Mouse (Mus musculus): ENCODE results near the gene Hdac2.

Gene Hdac2

DNA sequence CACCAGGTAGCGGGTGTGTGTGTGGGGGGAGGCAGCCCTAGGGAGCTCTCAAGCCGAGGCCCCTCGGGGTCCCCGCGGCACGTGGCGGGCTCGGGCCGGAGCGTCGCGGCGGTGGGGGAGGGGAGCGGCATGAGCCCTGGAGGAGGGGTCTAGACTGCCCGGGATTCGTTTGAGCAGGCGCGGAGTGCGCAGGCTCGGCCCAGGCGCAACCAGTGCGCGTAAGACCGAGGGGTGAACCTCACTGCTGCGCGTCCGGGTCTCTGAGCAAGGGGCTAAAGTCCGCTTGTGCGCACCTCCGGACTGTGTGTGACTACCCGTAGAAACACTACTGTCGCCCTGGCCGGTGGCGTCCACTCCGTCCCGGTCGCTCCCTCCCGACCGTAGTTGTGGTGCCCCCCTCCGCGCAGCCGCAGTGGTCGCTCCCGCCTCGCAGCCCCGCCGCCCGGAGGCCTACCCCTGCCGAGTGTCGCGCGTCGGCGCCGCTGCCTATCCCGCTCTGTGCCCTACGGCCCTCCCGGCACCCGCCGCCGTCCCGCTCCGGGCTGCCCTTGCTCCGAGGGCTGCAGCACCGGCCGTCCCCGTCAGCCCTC lies at the start of gene Hdac2:
Gene Hdac2 (plus strand): TSS at position 459 of the 590 bp plus-strand sequence.
- DNase-seq: peak; percentile 90

- DNase-seq: no peak
Observed at GRCm38 (mm10) chr10:36928212-36928611, 46.1 kb upstream of the Hdac2 start.

DNA sequence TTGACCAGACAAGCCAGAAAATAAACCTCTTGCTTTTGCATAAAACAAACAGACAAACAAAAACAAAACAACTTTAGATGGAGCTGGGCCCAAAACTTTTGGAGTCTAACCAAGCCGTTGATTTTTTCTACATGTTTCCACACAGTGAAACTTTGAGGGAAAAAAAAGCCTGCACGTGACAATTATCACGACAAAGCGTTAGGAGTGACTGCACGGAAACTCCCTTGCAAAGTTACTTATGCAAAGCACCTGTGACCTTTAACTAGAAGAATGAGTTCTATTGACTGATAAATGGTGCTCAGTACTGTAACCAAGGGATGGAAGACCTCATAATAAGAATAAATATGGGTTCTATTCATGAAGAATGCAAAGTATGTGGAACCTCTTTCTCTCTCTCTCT lies 38.5 kb upstream of the Hdac2 start:
- DNase-seq: no peak

- no peak for DNase-seq
Observed at GRCm38 (mm10) chr10:36936271-36936670, 38.1 kb upstream of the Hdac2 start.

GRCm38 (mm10) chr10:36951742-36952141 lies 22.6 kb upstream of the Hdac2 start:
- no peak for DNase-seq

DNA sequence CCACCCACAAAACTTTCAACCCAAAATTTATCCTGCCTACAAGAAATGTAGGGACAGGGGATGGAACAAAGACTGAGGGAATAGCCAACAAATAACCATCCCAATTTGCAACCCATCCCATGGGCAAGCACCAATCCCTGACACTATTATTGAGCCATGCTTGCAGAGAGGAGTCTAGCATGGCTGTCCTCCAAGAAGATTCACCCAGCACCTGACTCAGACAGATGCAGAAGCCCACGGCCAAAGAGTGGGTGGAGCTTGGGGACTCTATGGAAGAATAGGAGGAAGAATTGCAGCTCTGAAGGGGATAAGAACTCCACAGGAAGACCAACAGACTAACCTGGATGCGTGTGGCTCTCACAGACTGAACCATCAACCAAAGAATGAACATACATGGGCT lies 21.7 kb upstream of the Hdac2 start:
- DNase-seq: no peak

GRCm38 (mm10) chr10:36959563-36960110 lies 14.7 kb upstream of the Hdac2 start:
- DNase-seq: no peak

DNA sequence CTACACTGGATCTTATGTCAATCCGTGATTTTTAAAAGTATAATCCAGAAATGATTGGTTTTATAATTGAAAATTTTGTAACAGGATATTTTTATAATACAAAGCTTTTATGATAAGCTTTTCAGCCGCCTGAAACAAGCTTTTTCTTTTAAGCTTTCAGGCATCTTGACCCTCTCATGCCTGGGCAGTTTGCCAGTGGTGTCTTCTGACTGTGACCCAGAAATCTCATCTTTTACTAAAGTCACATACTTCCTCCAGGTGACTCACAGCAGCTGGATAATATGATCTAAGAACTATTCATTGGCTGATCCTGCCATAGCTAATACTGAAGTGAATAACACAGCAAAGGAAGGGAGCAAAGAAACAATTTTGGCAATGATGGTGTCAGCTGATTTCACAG lies 9.9 kb upstream of the Hdac2 start:
- no peak for DNase-seq

- DNase-seq: peak; percentile 68
Observed at GRCm38 (mm10) chr10:36974676-36975520, 554 bp downstream of the Hdac2 start.

- DNase-seq: no peak
Observed at GRCm38 (mm10) chr10:36981866-36982265, 7.5 kb downstream of the Hdac2 start.

GRCm38 (mm10) chr10:36992149-36992548 lies 17.8 kb downstream of the Hdac2 start:
- no peak for DNase-seq

DNA sequence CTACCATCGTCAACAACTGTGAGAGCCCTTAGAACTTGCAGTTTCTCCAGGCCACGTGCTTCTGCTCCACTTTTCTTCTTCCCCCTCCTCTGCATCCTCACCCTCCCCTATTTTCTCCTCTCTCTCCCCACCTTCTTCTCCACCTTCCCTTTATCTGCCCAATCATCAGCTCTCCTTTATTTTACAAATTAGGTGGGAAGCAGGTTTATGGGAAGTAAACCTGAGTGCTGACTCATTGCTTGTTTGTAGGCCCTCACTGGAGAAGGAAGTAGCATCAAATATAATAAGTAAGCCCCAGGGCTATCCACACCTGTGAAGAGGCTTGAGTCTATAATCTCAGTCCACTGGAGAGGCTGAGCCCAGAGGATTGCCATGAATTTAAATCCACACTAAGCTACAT lies 26.5 kb downstream of the Hdac2 start:
- no peak for DNase-seq

GRCm38 (mm10) chr10:37014274-37015107 lies 40.1 kb downstream of the Hdac2 start:
- DNase-seq: peak; percentile 82

GRCm38 (mm10) chr10:37015729-37016128 lies 41.4 kb downstream of the Hdac2 start:
- no peak for DNase-seq

GRCm38 (mm10) chr10:37016200-37016599 lies 41.9 kb downstream of the Hdac2 start:
- DNase-seq: no peak

- DNase-seq: no peak
Observed at GRCm38 (mm10) chr10:37024301-37024700, 50.0 kb downstream of the Hdac2 start.

GRCm38 (mm10) chr10:37028651-37029050 lies 54.3 kb downstream of the Hdac2 start:
- DNase-seq: no peak

DNA sequence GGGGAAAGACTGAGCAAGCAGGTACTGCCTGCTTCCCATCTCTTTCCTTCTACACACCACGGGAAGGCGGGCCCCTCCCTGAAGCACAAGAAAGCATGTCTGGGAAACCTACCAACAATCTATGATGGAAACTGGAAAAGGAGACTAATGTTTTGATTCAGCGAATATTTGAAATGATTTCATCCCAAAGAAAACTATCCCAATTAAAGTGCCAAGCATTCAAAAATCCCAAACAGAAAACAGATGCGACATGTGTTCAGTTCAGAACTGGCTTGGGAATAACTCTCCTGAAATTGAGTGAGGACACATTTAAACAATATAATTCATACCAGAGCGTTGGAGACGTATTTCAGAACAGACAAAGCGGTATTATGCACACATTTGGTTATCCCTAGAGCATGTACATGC lies 60.8 kb downstream of the Hdac2 start:
- no peak for DNase-seq

- peak; percentile 6 for DNase-seq
Observed at GRCm38 (mm10) chr10:37047661-37048098, 73.3 kb downstream of the Hdac2 start.

All from right cerebral cortex, postnatal 4 days (tissue).